Mouse (Mus musculus) kidney, postnatal 0 days (tissue): Measurements from ENCODE around the gene Prpf8. TPM values are rescaled to one million over a fixed set of nuclear protein-coding genes. Genes with fewer than 3 reads are reported as not detected.

Source experiments
- ATAC-seq: fragments of 200-750 bp; cut with Nextera tagmentation; replicated peaks from 2 replicates; pipeline ENCODE4 v1.8.0; 2017; ENCODE audit warnings: low read depth, moderate number of reproducible peaks, moderate TSS enrichment, moderate library complexity; ENCODE audit not compliant: low FRiP score
- DNase-seq: peaks from one replicate; pipeline ENCODE4 v3.0.0-alpha.2; 2016; ENCODE audit warnings: low spot score
- H3K27ac ChIP-seq: fragments of 300-500 bp; sonication (generic); 2 replicates; pipeline ENCODE4 v1.5.1; 2014; ENCODE audit warnings: mild to moderate bottlenecking
- H3K27me3 ChIP-seq: fragments of 300-500 bp; sonication (generic); 2 replicates; pipeline ENCODE4 v1.6.1; 2014; ENCODE audit warnings: low read length, mixed read lengths; ENCODE audit not compliant: insufficient read depth
- H3K36me3 ChIP-seq: fragments of 300-500 bp; sonication (generic); 2 replicates; pipeline ENCODE4 v1.6.1; 2014; ENCODE audit warnings: low read length, mixed read lengths; ENCODE audit not compliant: insufficient read depth
- H3K4me1 ChIP-seq: fragments of 300-500 bp; sonication (generic); replicated peaks from 2 replicates; pipeline ENCODE4 v1.6.1; 2014; ENCODE audit warnings: antibody characterized with exemption, low read length, mixed read lengths; ENCODE audit not compliant: insufficient read depth
- H3K4me2 ChIP-seq: fragments of 300-500 bp; sonication (generic); 2 replicates; pipeline ENCODE4 v1.6.1; 2014; ENCODE audit warnings: mild to moderate bottlenecking, low read length, moderate library complexity, mixed read lengths
- H3K4me3 ChIP-seq: fragments of 300-500 bp; sonication (generic); replicated peaks from 2 replicates; pipeline ENCODE4 v1.5.1; 2014; ENCODE audit warnings: low read depth, low read length
- H3K9ac ChIP-seq: fragments of 300-500 bp; sonication (generic); 2 replicates; pipeline ENCODE4 v1.6.1; 2014; ENCODE audit warnings: low read depth, low read length
- H3K9me3 ChIP-seq: fragments of 300-500 bp; sonication (generic); replicated peaks from 2 replicates; pipeline ENCODE4 v1.6.1; 2016; ENCODE audit warnings: low read length, inconsistent platforms, mixed read lengths
- CTCF ChIP-seq: IDR thresholded peaks from 2 replicates; pipeline ENCODE4 v1.5.1; 2016; ENCODE audit warnings: antibody characterized with exemption, low read depth, mild to moderate bottlenecking, moderate library complexity
- WGBS: fragments of 180-500 bp; shearing (Covaris S2); extraction: QIAGEN DNeasy Blood & Tissue Kit; methylation state at CpG from one replicate; pipeline ENCODE4 v1.1.7; 2014; 5-methylcytosine and 5-hydroxymethylcytosine counted together
- polyA plus RNA-seq: library from polyadenylated mRNA; unstranded; fragments of >200 nt; fragmentation: Nextera tagmentation; extraction: Ambion mirVana; gene quantifications from 2 replicates; pipeline ENCODE4 v1.2.1, GENCODE M21; 2015

Prpf8 gene
- polyA plus RNA-seq, 1 experiment from 2014 or later, result 36.6 TPM

DNA sequence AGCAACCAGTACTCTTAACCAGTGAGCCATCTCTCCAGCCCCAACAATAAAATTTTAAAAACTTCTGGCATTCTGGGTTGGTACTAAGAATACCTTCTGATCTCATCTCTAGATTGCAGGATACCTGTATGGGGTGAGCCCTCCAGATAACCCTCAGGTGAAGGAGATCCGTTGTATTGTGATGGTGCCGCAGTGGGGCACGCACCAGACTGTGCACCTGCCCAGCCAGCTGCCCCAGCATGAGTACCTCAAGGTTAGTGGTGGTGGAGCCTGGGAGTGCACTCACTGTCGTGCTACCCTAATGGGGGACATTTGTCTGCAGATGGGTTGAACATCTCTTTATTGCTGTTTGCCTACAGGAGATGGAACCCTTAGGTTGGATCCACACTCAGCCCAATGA, 21.5 kb downstream of the Prpf8 start:
- Histone ChIP-seq H3K9me3 (no peaks in the 10 kb centered on the region), H3K4me1 (peaks cover 11% of the 10 kb centered on the region), H3K4me3 (no peak overlapping the region), H3K27me3 (no peaks in the 10 kb centered on the region), H3K36me3 (peaks cover 55% of the 10 kb centered on the region), H3K4me2 (no peak overlapping the region), H3K9ac (no peak overlapping the region), H3K27ac (no peak overlapping the region)
- no peak for TF ChIP-seq CTCF
- ATAC-seq (no peak), DNase-seq (no peak)
- WGBS, result 97% methylated on average over 4 of the region's 4 CpGs

GRCm38 (mm10) chr11:75508904-75509303, 22.3 kb downstream of the Prpf8 start:
- Histone ChIP-seq H3K9me3 (no peaks in the 10 kb centered on the region), H3K4me2 (no peak overlapping the region), H3K4me1 (peaks cover 11% of the 10 kb centered on the region), H3K9ac (no peak overlapping the region), H3K27me3 (no peaks in the 10 kb centered on the region), H3K36me3 (peaks cover 47% of the 10 kb centered on the region), H3K4me3 (no peak overlapping the region), H3K27ac (peak overlapping the region; percentile 92)
- DNase-seq (peak; percentile 15), ATAC-seq (no peak)
- 49% methylated on average over 8 of the region's 8 CpGs for WGBS
- no peak for TF ChIP-seq CTCF

GRCm38 (mm10) chr11:75509741-75510626, 23.4 kb downstream of the Prpf8 start, which contains the start of gene Rilp:
TSS of gene Rilp (plus strand) at chr11:75510094.
- peak within 1 kb of the TSS; percentile 41 for H3K4me3 ChIP-seq
- WGBS, result 2% methylated on average over 43 of the region's 43 CpGs
- H3K27ac ChIP-seq, result peak within 1 kb of the TSS; percentile 92
- ATAC-seq (peak; percentile 78), DNase-seq (peak; percentile 72)
- peaks cover 11% of the 10 kb centered on the region for H3K4me1 ChIP-seq
- H3K9me3 ChIP-seq, result no peaks in the 10 kb centered on the region
- H3K27me3 ChIP-seq, result no peaks in the 10 kb centered on the region
- 0 out of 2 replicates have a peak, but pooled peaks have one; percentile 30 for TF ChIP-seq CTCF
- H3K4me2 ChIP-seq, result peak within 1 kb of the TSS; percentile 90
- H3K9ac ChIP-seq, result peak within 1 kb of the TSS; percentile 63
- peaks cover 37% of the 10 kb centered on the region for H3K36me3 ChIP-seq

DNA sequence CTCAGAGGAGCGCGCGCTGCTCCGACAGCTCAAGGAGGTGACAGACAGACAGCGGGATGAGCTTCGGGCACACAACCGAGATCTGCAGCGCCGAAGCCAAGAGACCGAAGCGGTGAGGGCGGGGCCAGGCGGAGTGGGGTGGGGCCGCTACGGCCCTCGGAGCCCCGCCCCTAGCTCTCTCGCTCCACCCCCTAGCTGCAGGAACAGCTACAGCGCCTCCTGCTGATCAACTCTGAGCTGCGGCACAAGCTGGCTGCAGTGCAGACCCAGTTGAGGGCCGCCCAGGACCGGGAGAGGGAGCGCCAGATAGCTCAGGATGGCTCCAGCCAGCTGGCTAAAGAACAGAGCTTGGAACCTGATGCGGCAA, 24.0 kb downstream of the Prpf8 start:
- Histone ChIP-seq H3K9me3 (no peaks in the 10 kb centered on the region), H3K4me3 (peak overlapping the region; percentile 41), H3K9ac (peak overlapping the region; percentile 63), H3K4me2 (peak overlapping the region; percentile 90), H3K36me3 (peaks cover 33% of the 10 kb centered on the region), H3K4me1 (peaks cover 11% of the 10 kb centered on the region), H3K27me3 (no peaks in the 10 kb centered on the region), H3K27ac (peak overlapping the region; percentile 92)
- peak; percentile 95 for TF ChIP-seq CTCF
- 4% methylated on average over 24 of the region's 24 CpGs for WGBS
- peak; percentile 97 for DNase-seq
- peak; percentile 89 for ATAC-seq

- Histone ChIP-seq H3K27me3 (no peaks in the 10 kb centered on the region), H3K36me3 (peaks cover 28% of the 10 kb centered on the region), H3K27ac (no peak overlapping the region), H3K4me1 (peaks cover 11% of the 10 kb centered on the region), H3K4me2 (no peak overlapping the region), H3K9ac (no peak overlapping the region), H3K9me3 (no peaks in the 10 kb centered on the region), H3K4me3 (no peak overlapping the region)
- 76% methylated on average over 6 of the region's 6 CpGs for WGBS
- no peak for TF ChIP-seq CTCF
- no peak for ATAC-seq
- DNase-seq, result no peak
Observed at GRCm38 (mm10) chr11:75511213-75511612, 24.6 kb downstream of the Prpf8 start.

- H3K9ac ChIP-seq, result no peak overlapping the region
- DNase-seq, result no peak
- H3K27ac ChIP-seq, result 0 out of 2 replicates have a peak overlapping the region, but pooled peaks have one; percentile 25
- no peaks in the 10 kb centered on the region for H3K27me3 ChIP-seq
- TF ChIP-seq CTCF, result no peak
- H3K4me1 ChIP-seq, result peaks cover 11% of the 10 kb centered on the region
- H3K9me3 ChIP-seq, result no peaks in the 10 kb centered on the region
- no peak for ATAC-seq
- H3K4me3 ChIP-seq, result no peak overlapping the region
- H3K36me3 ChIP-seq, result peaks cover 24% of the 10 kb centered on the region; the same call in 1 of the 2 replicates
- no peak overlapping the region for H3K4me2 ChIP-seq
- 77% methylated on average over 9 of the region's 9 CpGs for WGBS
Observed at GRCm38 (mm10) chr11:75512301-75513018, 25.8 kb downstream of the Prpf8 start.
